In the genomic region with DNA sequence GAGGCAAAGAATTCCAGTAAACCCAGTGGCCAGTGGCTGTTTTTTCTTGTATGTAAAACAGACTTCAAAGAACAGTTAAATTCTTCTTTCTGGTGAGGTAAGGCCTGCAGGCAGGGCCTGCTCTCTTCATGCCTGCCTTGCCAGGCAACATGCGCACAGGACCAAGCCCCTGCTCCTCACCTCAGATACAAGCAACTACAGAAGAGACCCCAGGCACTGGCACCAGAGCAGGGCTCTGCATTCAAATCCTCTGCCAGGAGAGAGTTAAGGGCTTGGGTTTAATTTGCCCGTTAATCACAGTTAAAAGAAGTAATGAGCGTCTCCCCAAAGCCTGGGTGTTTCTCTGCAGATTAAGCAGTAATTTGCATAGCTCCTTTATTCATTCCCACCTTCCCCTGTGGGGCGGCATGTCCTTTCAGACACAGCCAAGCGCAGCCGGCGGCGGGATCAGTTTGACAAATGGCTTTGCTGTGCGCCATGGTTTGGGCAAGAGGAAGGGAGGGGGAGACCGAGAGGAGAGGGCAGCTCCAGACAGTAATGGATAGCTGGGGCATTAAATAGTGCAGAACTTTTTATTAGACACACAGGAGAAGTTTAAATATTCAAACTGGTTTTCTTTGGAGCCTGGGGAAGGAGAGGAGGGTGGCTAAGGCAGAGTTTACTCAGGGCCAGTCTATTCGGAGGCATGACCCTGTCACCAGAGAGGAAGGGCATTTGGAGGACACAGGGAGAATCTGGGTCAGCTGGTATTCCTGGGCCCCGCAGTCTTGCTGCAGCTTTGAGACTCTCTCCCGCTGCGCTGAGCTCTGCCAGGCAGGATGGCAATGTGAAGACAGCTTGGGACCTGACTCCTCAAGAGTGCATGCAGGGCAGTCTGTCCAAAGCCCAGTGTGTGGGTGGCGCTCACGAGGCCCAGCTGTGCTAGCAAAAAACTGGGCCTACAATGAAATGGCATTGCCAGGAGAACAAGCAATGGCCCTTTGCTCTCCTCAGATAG, we compare ENCODE assay signal across 8 mouse cellular contexts. TPM values are rescaled to one million over a fixed set of nuclear protein-coding genes. Genes with fewer than 3 reads are reported as not detected.
DNase-seq lines count a peak whose midpoint lies in the region; ATAC-seq lines count a peak whose summit lies in the region.
"Had no signal": no experiment of that assay in that cellular context is flagged by ENCODE, and none has a peak within 500 bp of the region (broad histone marks: within the 10 kb centered on the region; RNA-seq: fewer than 3 reads in every experiment).

No protein-coding gene starts in this region.

- 0 out of 2 replicates have a peak overlapping the region, but pooled peaks have one; percentile 27 for H3K9ac ChIP-seq in forebrain, embryonic 16.5 days (replicated peaks; ENCODE audit: low read depth, low read length)
- H3K9ac ChIP-seq: limb, embryonic 12.5 days had no signal

- peaks cover 49% of the 10 kb centered on the region for H3K4me1 ChIP-seq in forebrain, embryonic 16.5 days (replicated peaks; ENCODE audit: control insufficient read depth, insufficient read depth, low read length)

- peak overlapping the region; percentile 91 for H3K27ac ChIP-seq in forebrain, embryonic 16.5 days (ENCODE audit: low read length)
- H3K27ac ChIP-seq: limb, embryonic 12.5 days had no signal

- H3K9me3 ChIP-seq in forebrain, embryonic 16.5 days (ENCODE audit: control insufficient read depth, low read length), result no peaks in the 10 kb centered on the region
- H3K9me3 ChIP-seq: limb, embryonic 12.5 days had no signal

- H3K27me3 ChIP-seq in forebrain, embryonic 16.5 days (replicated peaks; ENCODE audit: control insufficient read depth, insufficient read depth, low read length), result no peaks in the 10 kb centered on the region

- no peak overlapping the region for H3K4me2 ChIP-seq in forebrain, embryonic 16.5 days (ENCODE audit: low read length)
- H3K4me2 ChIP-seq: limb, embryonic 12.5 days had no signal

- no peak overlapping the region for H3K4me3 ChIP-seq in forebrain, embryonic 16.5 days (replicated peaks; ENCODE audit: low read length)
- H3K4me3 ChIP-seq: limb, embryonic 12.5 days had no signal

- 0 out of 2 replicates have a peak, but pooled peaks cover 3% of the 10 kb centered on the region for H3K36me3 ChIP-seq in forebrain, embryonic 16.5 days (ENCODE audit: control insufficient read depth, insufficient read depth)

- ATAC-seq in forebrain, embryonic 16.5 days, result peak; percentile 92

- 4% methylated on average over 16 of the region's 16 CpGs for WGBS in forebrain, embryonic 16.5 days

- peak; percentile 28 to 52 for DNase-seq in layer of hippocampus, postnatal 14 days (ENCODE audit: low spot score in 2 of 2)
- no peak for DNase-seq in layer of hippocampus, adult 18-20 months (ENCODE audit: low spot score in 2 of 2)
- DNase-seq in cerebellum, postnatal 10 days, result peak; percentile 65 to 74
- DNase-seq in mesoderm, embryonic 11.5 days (ENCODE audit: low read depth, low spot score), result peak; percentile 88
- no peak for DNase-seq in thymus, postnatal 0 days (ENCODE audit: low spot score)
- no peak for DNase-seq in yolk sac, embryonic 10.5 days (ENCODE audit: low spot score)

RNA-seq across cellular contexts. Expression of a gene that starts 13.4 kb away (rescaled TPM):
- 10 to 100 TPM; 41.2 to 47.2 TPM for total RNA-seq in layer of hippocampus, postnatal 14 days (2021)
- total RNA-seq in layer of hippocampus, adult 18-20 months (2021), result 10 to 100 TPM; 34.9 to 35.3 TPM
- polyA plus RNA-seq in forebrain, embryonic 16.5 days (2015; fragmentation: Nextera tagmentation; extraction: Ambion mirVana), result 103 and 106 TPM in 2 replicates
- polyA plus RNA-seq in thymus, postnatal 0 days (2015; fragmentation: Nextera tagmentation; extraction: Ambion mirVana), result 105 and 116 TPM in 2 replicates

RNA-seq across cellular contexts. Expression of a gene that starts 25.0 kb away (rescaled TPM):
- not detected for total RNA-seq in layer of hippocampus, postnatal 14 days (2021)
- not detected for total RNA-seq in layer of hippocampus, adult 18-20 months (2021)
- 0.19 and 0.27 TPM in 2 replicates for polyA plus RNA-seq in forebrain, embryonic 16.5 days (2015; fragmentation: Nextera tagmentation; extraction: Ambion mirVana)
- polyA plus RNA-seq in thymus, postnatal 0 days (2015; fragmentation: Nextera tagmentation; extraction: Ambion mirVana), result 1.0 and 1.5 TPM in 2 replicates

RNA-seq across cellular contexts. Expression of a gene that starts 40.8 kb away (rescaled TPM):
- 10 to 100 TPM; 33.0 to 36.7 TPM for total RNA-seq in layer of hippocampus, postnatal 14 days (2021)
- total RNA-seq in layer of hippocampus, adult 18-20 months (2021), result 10 to 100 TPM; 34.2 to 35.0 TPM
- polyA plus RNA-seq in forebrain, embryonic 16.5 days (2015; fragmentation: Nextera tagmentation; extraction: Ambion mirVana), result 21.7 and 22.8 TPM in 2 replicates
- 39.0 and 39.5 TPM in 2 replicates for polyA plus RNA-seq in thymus, postnatal 0 days (2015; fragmentation: Nextera tagmentation; extraction: Ambion mirVana)

RNA-seq across cellular contexts. Expression of a gene that starts 53.3 kb away (rescaled TPM):
- 1 to 10 TPM; 2.9 to 6.2 TPM for total RNA-seq in layer of hippocampus, postnatal 14 days (2021)
- 1 to 10 TPM; 6.5 to 8.2 TPM for total RNA-seq in layer of hippocampus, adult 18-20 months (2021)
- polyA plus RNA-seq in forebrain, embryonic 16.5 days (2015; fragmentation: Nextera tagmentation; extraction: Ambion mirVana), result 10.4 and 16.6 TPM in 2 replicates
- 55.8 and 60.7 TPM in 2 replicates for polyA plus RNA-seq in thymus, postnatal 0 days (2015; fragmentation: Nextera tagmentation; extraction: Ambion mirVana)

Comparison
In these comparisons a context has a peak if more than half of its experiments do, and no peak if none do; other contexts are left out.
1. DNase-seq: peak in layer of hippocampus, postnatal 14 days (2 of 2), cerebellum, postnatal 10 days (2 of 2) and mesoderm, embryonic 11.5 days (single experiment); none in layer of hippocampus, adult 18-20 months (0 of 2), thymus, postnatal 0 days (single experiment) and yolk sac, embryonic 10.5 days (single experiment).